Mouse (Mus musculus): ENCODE measurements around the gene Foxn2. TPM values are rescaled to one million over a fixed set of nuclear protein-coding genes. Genes with fewer than 3 reads are reported as not detected.
A peak's percentile ranks its signal among the peaks of the same experiment; 100 is the strongest.

The Foxn2 gene
- polyA plus RNA-seq, 1 experiment, result 1.7 TPM

- no peak overlapping the region for H3K27ac ChIP-seq (ENCODE audit: control insufficient read depth, insufficient read depth, low read depth, low read length)
- H3K36me3 ChIP-seq (ENCODE audit: control insufficient read depth, insufficient read depth, low read length), result no peaks in the 10 kb centered on the region
- no peaks in the 10 kb centered on the region for H3K27me3 ChIP-seq (ENCODE audit: control insufficient read depth, insufficient read depth, low read length)
- TF ChIP-seq CTCF (IDR thresholded peaks at IDR 0.05; ENCODE audit: control insufficient read depth, insufficient read depth, insufficient replicate concordance, low read depth, low read length), result no peak
- TF ChIP-seq POLR2A (IDR thresholded peaks at IDR 0.05; ENCODE audit: control insufficient read depth, low read depth, low read length), result no peak
- no peak overlapping the region for H3K4me3 ChIP-seq (ENCODE audit: control insufficient read depth, low read depth, low read length)
- H3K4me1 ChIP-seq (ENCODE audit: control insufficient read depth, insufficient read depth, low read length), result no peaks in the 10 kb centered on the region
These were observed 36.0 kb upstream of the Foxn2 start for GRCm38 (mm10) chr17:88404471-88404870.

GRCm38 (mm10) chr17:88405076-88405475 lies 35.4 kb upstream of the Foxn2 start:
- H3K4me3 ChIP-seq (ENCODE audit: control insufficient read depth, low read depth, low read length), result peak overlapping the region; percentile 37
- TF ChIP-seq CTCF (IDR thresholded peaks at IDR 0.05; ENCODE audit: control insufficient read depth, insufficient read depth, insufficient replicate concordance, low read depth, low read length), result no peak
- TF ChIP-seq POLR2A (IDR thresholded peaks at IDR 0.05; ENCODE audit: control insufficient read depth, low read depth, low read length), result no peak
- H3K27me3 ChIP-seq (ENCODE audit: control insufficient read depth, insufficient read depth, low read length), result no peaks in the 10 kb centered on the region
- H3K36me3 ChIP-seq (ENCODE audit: control insufficient read depth, insufficient read depth, low read length), result no peaks in the 10 kb centered on the region
- H3K4me1 ChIP-seq (ENCODE audit: control insufficient read depth, insufficient read depth, low read length), result no peaks in the 10 kb centered on the region
- H3K27ac ChIP-seq (ENCODE audit: control insufficient read depth, insufficient read depth, low read depth, low read length), result no peak overlapping the region

GRCm38 (mm10) chr17:88409706-88410105 lies 30.8 kb upstream of the Foxn2 start:
- Histone ChIP-seq H3K27me3 (ENCODE audit: control insufficient read depth, insufficient read depth, low read length) (no peaks in the 10 kb centered on the region), H3K36me3 (ENCODE audit: control insufficient read depth, insufficient read depth, low read length) (no peaks in the 10 kb centered on the region), H3K4me1 (ENCODE audit: control insufficient read depth, insufficient read depth, low read length) (no peaks in the 10 kb centered on the region), H3K27ac (ENCODE audit: control insufficient read depth, insufficient read depth, low read depth, low read length) (no peak overlapping the region), H3K4me3 (ENCODE audit: control insufficient read depth, low read depth, low read length) (no peak overlapping the region)
- TF ChIP-seq POLR2A (IDR thresholded peaks at IDR 0.05; ENCODE audit: control insufficient read depth, low read depth, low read length), result no peak
- no peak for TF ChIP-seq CTCF (IDR thresholded peaks at IDR 0.05; ENCODE audit: control insufficient read depth, insufficient read depth, insufficient replicate concordance, low read depth, low read length)

- Histone ChIP-seq H3K27me3 (ENCODE audit: control insufficient read depth, insufficient read depth, low read length) (no peaks in the 10 kb centered on the region), H3K4me1 (ENCODE audit: control insufficient read depth, insufficient read depth, low read length) (no peaks in the 10 kb centered on the region), H3K4me3 (ENCODE audit: control insufficient read depth, low read depth, low read length) (no peak overlapping the region), H3K36me3 (ENCODE audit: control insufficient read depth, insufficient read depth, low read length) (no peaks in the 10 kb centered on the region), H3K27ac (ENCODE audit: control insufficient read depth, insufficient read depth, low read depth, low read length) (no peak overlapping the region)
- TF ChIP-seq POLR2A (IDR thresholded peaks at IDR 0.05; ENCODE audit: control insufficient read depth, low read depth, low read length) (no peak), CTCF (IDR thresholded peaks at IDR 0.05; ENCODE audit: control insufficient read depth, insufficient read depth, insufficient replicate concordance, low read depth, low read length) (no peak)
These were observed 27.2 kb upstream of the Foxn2 start for GRCm38 (mm10) chr17:88413155-88413836.

GRCm38 (mm10) chr17:88420426-88420825 lies 20.1 kb upstream of the Foxn2 start:
- H3K27ac ChIP-seq (ENCODE audit: control insufficient read depth, insufficient read depth, low read depth, low read length), result no peak overlapping the region
- H3K4me1 ChIP-seq (ENCODE audit: control insufficient read depth, insufficient read depth, low read length), result no peaks in the 10 kb centered on the region
- H3K27me3 ChIP-seq (ENCODE audit: control insufficient read depth, insufficient read depth, low read length), result no peaks in the 10 kb centered on the region
- no peak overlapping the region for H3K4me3 ChIP-seq (ENCODE audit: control insufficient read depth, low read depth, low read length)
- no peak for TF ChIP-seq CTCF (IDR thresholded peaks at IDR 0.05; ENCODE audit: control insufficient read depth, insufficient read depth, insufficient replicate concordance, low read depth, low read length)
- no peak for TF ChIP-seq POLR2A (IDR thresholded peaks at IDR 0.05; ENCODE audit: control insufficient read depth, low read depth, low read length)
- H3K36me3 ChIP-seq (ENCODE audit: control insufficient read depth, insufficient read depth, low read length), result no peaks in the 10 kb centered on the region

GRCm38 (mm10) chr17:88421246-88421645 lies 19.3 kb upstream of the Foxn2 start:
- Histone ChIP-seq H3K4me3 (ENCODE audit: control insufficient read depth, low read depth, low read length) (no peak overlapping the region), H3K4me1 (ENCODE audit: control insufficient read depth, insufficient read depth, low read length) (no peaks in the 10 kb centered on the region), H3K27me3 (ENCODE audit: control insufficient read depth, insufficient read depth, low read length) (no peaks in the 10 kb centered on the region), H3K27ac (ENCODE audit: control insufficient read depth, insufficient read depth, low read depth, low read length) (no peak overlapping the region), H3K36me3 (ENCODE audit: control insufficient read depth, insufficient read depth, low read length) (no peaks in the 10 kb centered on the region)
- TF ChIP-seq POLR2A (IDR thresholded peaks at IDR 0.05; ENCODE audit: control insufficient read depth, low read depth, low read length) (no peak), CTCF (IDR thresholded peaks at IDR 0.05; ENCODE audit: control insufficient read depth, insufficient read depth, insufficient replicate concordance, low read depth, low read length) (no peak)

GRCm38 (mm10) chr17:88430719-88431118 lies 9.8 kb upstream of the Foxn2 start:
- no peaks in the 10 kb centered on the region; the same call in 1 of the 2 replicates for H3K27me3 ChIP-seq (ENCODE audit: control insufficient read depth, insufficient read depth, low read length)
- H3K27ac ChIP-seq (ENCODE audit: control insufficient read depth, insufficient read depth, low read depth, low read length), result no peak overlapping the region
- no peak overlapping the region for H3K4me3 ChIP-seq (ENCODE audit: control insufficient read depth, low read depth, low read length)
- peaks cover 4% of the 10 kb centered on the region for H3K4me1 ChIP-seq (ENCODE audit: control insufficient read depth, insufficient read depth, low read length)
- TF ChIP-seq CTCF (IDR thresholded peaks at IDR 0.05; ENCODE audit: control insufficient read depth, insufficient read depth, insufficient replicate concordance, low read depth, low read length) (no peak), POLR2A (IDR thresholded peaks at IDR 0.05; ENCODE audit: control insufficient read depth, low read depth, low read length) (no peak)
- no peaks in the 10 kb centered on the region for H3K36me3 ChIP-seq (ENCODE audit: control insufficient read depth, insufficient read depth, low read length)
